Mouse (Mus musculus) heart, adult 2 months (tissue): ENCODE data around the gene Vwa8.

Experiments
- EP300 ChIP-seq: fragments of 200-500 bp; IDR thresholded peaks from 2 replicates; pipeline ENCODE4 v1.6.1; 2011; ENCODE audit warnings: low read depth, low read length, control low read depth; ENCODE audit not compliant: insufficient read depth
- POLR2A ChIP-seq: fragments of 200-500 bp; IDR thresholded peaks from 2 replicates; pipeline ENCODE4 v1.6.1; 2011; ENCODE audit warnings: mild to moderate bottlenecking, low read depth, low read length, control low read depth; ENCODE audit not compliant: insufficient read depth

GRCm38 (mm10) chr14:78831158-78831557, 17.7 kb upstream of the Vwa8 start:
- TF ChIP-seq POLR2A (no peak), EP300 (no peak)
